Mouse (Mus musculus) urinary bladder, postnatal 4 days (tissue): Measurements from ENCODE around the gene Rps6ka2.
"Not testable (repeated sequence)": the region's sequence is repeated elsewhere in the genome, so short reads cannot be mapped to it uniquely, and the experiment has no call there.

Source experiments
- DNase-seq, 2 experiments: peaks; one replicate each; pipeline ENCODE4 v3.0.0; 2021 to 2022; ENCODE audit warnings: low spot score in 2 of 2

Gene Rps6ka2

DNA sequence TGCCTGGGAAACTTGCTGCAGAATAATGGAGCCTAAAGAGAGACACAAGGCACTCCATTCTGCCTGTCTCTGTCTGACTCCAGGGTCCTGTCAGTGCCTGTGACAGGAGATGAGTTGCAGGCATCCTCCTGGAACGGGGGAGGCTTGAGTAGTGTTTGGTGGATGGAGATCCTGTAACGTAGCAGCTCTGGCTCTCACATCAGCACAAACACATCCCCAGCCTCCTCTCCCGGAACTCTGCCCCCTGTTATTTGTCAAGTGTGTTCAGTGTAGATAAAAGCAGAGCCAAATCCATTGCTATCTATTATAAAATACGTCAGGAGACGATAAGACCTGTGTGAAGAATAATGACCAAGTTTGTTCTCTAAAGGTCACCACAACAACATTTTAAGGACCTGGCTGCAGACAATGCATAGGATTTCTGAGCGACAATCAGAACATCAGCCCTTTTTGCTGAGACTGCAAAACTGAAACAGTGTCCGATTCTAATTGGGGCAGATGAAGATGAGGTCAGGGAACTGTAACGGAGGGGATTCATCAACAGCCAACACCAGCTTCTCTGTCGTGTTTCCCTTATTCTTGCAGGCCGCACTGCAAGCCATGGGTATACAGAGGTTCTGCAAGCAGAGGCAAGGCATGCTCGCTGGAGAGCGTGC is 99.4 kb downstream of the Rps6ka2 start:
- no peak for DNase-seq

DNA sequence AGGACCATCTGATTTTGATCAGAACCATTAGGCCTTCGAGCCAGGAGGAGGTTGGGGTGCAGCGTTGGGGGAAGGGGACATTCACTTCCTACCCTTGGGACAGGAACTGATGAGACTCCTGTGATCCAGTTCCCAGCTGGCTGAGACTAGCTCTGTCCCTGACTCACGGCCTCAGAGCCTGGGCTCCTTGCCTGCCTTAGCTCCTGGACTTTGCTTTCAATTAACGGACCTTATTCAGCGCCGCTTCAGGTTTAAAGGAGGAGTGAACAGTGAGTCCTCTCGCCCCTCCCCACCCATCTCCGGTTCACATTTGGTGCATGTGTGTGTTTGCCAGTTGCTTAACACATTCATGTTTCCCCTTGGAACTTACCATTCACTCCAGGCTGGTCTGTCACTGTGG is 100.6 kb downstream of the Rps6ka2 start:
- no peak for DNase-seq

DNA sequence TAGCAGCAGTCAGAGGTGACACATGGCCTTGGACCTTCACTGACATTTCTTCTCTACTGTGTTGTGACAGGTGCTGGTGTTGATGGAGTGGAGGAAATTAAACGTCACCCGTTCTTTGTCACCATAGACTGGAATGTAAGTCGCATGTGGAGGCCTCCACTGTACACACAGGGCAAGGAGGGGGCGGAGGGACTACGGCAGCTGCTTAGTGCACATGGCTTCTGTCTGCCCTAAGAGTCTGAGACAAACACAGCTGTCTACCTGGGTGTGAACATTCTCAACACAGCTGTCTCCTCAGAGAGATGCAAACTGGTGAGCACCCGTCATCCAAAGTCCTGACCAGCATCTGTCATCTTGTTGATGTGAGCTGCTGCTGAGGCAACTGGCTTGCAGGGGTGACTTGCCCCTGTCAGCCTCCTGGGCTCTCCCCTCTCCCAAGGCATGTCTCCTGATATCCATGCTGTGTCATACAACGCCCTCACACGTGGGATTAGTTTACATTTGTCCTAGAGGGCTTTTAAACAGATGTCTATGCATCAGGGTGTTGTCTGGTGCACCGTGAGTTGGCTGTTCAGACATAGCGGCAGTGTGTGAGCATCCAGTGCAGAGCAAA is 101.7 kb downstream of the Rps6ka2 start:
- DNase-seq: no peak

DNA sequence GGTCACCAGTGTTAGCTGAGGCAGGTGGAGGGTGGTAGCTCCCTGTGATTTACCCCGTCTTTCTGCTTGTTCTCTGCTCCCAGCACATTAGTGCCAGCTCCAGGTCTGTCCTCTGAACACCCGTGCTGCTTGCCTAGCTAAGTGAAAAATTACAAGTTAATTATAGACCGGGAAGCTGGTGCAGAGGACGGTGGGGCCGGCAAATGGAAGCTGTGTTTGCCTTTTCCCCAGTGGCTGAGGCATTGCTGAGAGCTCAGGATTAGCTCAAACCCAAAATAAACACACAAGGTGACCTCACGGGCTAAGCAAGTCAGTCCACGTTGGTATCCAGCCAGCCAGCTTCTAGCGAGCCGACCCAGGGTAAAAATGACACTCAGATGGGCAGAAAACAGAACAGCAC is 103.1 kb downstream of the Rps6ka2 start:
- DNase-seq: no peak

DNA sequence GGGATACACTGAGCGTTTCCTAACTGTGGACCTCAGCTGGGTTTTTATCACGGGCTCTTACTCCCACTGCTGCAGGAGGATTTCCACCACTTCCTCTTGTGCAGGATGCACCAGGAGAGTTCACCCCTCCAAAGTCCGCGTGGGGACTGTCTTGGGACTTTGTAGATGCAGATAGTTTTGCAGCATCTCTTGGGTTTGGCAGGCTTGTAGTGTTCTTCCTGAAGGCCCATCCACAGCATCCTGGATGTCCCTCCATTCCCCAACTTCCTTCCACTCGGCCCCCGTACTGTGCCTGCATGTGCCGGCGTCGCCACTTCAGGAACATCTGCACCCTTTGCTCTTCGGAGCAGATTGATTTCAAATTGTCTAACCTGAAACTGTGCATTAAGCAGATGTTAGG is 103.9 kb downstream of the Rps6ka2 start:
- no peak for DNase-seq

DNA sequence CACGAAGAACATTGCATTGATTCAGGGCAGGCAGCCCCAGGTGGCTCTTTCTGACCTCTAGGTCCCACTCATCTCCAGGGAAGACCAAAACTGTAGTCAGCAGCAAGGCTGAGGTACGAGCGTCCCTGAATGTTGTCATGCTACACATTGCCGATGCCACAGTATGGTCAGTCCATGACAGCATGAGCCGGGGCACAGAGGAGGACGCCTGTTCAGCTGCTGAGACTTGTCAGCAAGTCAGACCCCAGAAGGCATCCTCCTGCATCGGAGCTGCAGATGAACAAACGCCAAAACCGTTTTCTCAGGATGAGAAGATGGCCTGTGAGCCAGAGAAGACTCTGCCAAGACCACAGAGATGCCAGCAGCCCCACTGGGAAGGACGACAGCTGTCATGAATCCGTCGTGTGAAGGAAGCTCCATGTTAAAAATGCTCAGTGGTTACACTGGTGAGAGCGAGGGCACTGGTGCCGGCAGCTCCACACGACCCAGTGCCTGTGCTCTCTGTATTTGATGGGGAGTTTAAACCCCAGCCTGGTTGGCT is 108.9 kb downstream of the Rps6ka2 start:
- no peak for DNase-seq

DNA sequence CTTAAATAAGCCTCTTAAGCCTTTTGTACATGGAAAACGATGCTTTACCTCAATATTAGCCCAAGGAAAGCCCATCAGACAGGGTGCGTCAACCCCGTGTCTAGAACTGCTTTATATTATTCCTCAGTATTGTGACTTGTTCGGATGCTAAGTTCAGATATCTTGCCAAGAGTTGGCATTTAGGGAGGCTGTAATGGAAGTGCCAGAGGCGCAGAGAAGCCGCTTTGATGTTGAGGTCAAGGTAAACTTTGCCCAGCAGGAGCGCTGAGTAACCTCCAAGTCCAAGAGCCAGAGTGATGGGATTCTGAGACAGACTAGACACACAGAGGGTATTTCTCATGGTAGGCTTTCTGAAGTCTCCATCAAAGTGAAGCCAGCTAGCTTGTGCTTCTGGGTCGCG is 109.3 kb downstream of the Rps6ka2 start:
- no peak for DNase-seq

DNA sequence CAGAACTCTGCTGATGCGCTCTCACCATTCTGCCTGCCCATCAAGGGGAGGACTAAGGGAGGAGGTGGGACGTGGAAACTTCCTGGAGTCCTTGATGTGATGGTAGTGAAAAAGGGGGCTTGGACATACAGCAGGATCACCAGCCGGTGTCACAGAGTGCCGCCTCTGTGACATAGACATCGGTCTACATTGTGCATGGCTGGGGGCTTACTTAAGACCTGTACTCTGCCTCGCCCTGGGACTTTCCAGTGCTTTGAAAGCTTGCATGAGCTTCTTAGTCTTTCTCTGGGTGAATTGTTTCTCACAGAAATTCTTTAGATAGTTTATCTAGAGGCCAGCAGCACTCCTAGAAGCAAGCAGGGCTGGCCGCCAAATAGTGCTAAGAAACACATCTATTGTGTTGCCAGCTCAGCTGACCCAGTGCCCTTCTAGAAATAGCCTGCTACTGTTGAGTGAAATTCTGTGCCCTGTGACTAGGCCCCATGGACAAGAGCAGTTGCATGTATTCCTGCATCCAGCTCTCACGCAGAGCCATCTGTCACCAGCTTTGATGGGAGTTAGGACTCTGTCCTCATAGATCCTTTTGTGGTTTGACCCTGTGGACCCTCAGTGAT is 114.5 kb downstream of the Rps6ka2 start:
- DNase-seq: peak in 1 of 2 experiments; percentile 41

DNA sequence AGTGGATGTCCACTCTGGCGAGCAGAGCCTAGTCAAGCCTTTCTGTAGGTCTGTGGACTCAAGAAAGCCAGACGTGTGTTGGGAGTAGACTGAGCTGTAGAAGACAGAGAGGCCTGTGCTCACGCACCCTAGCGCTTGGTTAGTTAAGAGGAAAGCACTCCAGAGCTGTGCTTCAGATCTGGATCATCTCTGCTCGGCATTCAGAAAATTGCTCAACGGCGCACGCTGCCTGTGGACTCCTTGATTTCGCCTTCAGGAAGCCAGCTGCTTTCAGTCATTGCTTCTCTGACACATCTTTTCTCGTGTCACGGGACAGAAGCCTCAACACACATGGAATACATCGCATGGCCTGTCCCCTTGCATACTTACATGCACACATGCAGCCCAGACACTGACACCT is 115.4 kb downstream of the Rps6ka2 start:
- no peak for DNase-seq

DNA sequence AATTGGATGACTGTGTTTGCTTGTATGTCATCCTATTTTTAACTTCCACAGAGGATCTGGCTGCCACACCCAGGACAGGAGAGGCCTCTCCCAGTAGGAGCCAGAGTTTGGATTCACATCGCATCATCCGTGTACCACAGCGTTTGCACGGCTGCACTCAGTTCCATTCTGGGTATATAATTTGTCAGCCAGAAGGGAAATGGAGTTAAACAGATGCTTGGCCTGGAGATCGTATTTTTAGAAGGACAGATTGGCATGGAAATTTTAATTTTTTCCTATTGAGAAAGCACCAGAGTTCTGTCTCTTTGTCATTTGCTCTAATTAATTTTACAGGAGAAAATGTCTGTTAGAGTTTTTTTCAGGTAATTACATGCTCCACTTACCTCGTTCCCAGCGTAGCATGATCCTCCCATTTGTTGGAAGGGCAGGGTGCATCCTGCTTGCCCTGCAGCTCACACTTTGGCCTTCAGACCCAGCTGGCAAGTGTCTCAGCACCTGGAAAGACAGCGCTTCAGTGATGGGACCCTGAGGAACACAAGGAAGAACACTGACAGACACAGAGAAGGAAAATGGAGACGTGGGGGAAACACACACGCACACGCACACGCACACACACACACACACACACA is 116.6 kb downstream of the Rps6ka2 start:
- DNase-seq: no peak

DNA sequence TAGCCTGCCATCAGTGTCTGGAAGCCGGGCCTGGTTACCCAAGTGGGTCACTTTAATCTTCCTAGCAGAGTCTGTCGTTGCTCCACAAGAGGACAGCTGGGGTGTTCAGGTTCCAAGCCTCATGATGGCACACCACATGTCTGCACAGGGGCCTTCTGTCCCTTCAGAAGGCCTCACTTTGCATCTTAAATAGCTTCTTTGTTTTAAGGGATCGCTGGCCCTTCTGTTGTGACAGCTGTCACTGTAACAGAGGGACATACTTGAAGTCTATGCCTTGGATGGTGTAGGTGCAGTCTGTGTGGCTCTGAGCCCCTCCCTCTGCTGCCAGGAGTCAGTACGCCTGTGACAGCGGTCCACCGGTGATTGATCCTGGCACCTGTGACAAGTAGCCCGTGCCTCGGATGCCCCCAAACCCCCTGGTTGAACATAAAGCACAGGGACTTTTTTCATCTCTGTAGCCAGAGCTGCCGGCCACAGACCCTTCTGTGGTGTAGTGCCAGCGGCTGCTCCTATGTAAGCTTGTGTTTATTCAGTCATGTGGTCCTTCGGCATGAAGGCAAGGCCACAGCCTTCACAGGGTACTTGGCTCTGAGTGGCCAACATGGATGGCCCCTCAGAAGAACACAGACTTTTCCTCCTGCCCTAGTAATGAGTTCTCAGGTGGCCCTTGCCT is 122.2 kb downstream of the Rps6ka2 start:
- peak in 1 of 2 experiments; percentile 56 for DNase-seq

DNA sequence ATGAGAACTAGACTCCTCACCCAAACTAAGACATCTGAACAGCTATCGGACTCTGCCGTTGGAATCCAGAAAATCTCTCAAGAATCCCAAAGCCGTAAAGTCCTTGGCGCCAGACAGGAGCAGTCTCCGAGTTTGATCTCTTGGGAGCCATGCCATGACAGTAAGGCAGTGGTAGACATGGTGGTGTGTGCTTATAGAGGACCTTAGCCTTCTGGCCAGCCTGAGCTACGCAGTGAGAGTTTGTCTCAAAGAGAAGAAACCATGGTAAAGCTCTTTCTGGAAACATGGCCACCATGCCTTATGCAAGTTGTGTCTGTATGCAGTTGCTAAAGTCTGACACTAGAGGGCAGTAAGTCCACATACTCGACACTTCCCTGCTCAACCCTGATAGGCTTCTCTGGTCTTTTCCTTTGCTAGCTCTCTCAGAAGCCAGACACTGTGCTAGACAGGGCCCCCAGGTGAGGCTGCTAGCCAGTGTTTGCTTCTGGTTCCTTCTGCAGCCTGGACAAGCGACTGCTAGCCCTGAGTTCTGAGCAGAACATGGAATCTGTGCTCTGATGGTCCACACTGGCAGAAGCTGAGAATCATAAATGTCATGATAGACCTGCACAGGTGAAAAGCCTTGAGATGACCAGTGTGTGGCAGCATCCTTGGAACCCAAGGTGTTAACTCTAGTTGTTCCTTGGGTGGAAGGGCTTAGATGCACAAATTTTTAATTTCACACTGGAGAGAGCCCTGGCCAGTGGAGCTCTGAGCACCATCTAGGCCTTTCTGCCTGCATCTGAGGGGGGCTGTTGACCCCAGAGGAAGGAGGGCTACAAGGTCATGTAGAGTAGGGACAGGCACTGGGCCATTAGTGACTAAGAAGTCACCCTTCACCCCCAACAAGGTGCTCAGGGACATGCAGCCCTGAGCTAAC is 136.6 kb downstream of the Rps6ka2 start:
- DNase-seq: not testable (repeated sequence)

DNA sequence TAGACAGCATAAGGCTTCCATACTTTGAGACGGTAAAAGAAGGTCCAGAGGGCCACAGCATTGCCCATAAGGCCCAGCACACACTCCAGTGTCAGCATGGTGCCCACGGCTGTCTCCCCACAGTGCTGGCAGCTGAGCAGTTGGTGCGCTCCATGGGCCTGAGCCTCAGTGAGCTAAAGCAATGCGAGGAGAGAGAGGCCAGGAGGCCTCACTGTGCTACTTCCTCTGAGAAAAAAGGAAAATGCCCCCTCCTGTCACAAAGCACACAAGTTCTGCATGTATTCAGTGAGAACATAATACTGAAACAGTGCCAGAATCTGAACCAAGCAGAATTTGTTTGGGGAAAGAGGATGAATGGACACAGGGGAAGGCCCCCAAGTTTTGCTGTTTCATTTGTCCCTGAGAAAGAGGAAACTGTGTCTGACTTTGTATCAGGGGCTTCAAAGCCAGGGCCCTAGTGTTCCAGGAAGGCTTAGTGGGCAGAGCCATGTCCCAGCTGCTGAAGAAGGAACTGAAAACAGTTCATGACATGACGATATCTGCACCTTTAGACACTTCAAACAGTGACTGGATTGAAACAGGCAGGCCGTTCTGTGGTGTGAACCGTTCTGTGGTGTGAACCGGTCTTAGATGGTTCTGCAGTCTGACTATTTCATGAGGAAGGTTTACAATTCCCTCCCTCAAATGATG is 145.9 kb downstream of the Rps6ka2 start:
- not testable (repeated sequence) for DNase-seq

DNA sequence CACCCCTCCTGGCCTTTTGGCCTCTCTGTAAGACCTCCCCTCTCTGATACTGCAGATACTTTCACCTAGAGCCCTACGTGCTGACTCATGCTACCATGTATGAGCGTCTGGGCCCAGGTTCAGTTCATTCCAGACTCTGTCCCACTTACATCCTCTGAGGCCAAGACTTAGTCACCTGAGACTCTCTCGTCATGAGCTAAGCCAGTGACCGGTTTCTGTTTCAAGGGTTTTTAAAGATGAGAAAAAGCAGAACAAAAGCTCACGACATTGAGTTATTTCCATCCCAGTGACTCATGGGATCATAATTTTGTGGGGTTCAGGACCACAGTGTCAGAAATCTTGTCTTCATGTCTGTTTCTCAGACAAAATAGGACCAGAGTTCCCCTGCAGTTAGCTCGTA is 149.9 kb downstream of the Rps6ka2 start:
- DNase-seq: not testable (repeated sequence)

DNA sequence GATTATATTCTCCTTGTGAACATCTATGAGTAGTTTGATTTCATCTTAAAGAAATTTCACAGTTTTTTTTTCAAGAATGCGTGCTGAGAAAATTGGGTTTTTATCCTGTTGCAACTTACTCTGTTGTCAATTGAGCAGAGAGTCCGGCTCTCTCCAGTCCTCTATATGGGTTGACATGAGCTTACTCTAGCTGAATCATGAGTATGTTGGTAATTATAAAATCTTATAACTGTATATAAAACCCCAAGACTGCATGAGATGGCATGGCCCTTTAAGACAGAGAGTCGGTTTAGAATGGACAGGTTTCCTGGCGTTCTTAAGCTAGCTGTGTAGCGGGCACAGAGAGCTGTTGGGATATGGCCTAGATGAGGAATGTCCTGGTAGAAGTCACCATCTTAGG is 154.4 kb downstream of the Rps6ka2 start, which contains the start of gene Tcp10a:
Gene Tcp10a, plus strand, starts transcription at position 301 of the 400 bp plus-strand sequence.
- DNase-seq: not testable (repeated sequence)

DNA sequence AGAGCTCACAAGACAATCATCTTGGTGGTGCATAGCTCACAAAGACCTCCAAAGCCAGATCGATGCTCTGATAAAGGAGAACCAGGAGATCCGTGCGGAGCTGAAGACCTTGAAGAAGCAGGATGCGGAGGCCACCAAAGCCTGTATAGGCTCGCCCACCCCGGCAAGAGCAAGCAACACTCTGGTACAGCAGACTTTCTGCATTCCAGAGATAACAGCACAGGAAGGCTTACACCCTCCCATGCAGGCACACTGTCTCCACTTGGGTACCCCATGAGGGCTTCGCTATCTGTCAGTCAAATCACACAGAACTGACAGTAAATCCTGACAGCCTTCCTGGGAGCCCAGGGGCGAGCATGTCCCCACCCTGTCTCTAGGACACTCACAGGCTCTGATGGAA is 156.5 kb downstream of the Rps6ka2 start:
- not testable (repeated sequence) for DNase-seq

DNA sequence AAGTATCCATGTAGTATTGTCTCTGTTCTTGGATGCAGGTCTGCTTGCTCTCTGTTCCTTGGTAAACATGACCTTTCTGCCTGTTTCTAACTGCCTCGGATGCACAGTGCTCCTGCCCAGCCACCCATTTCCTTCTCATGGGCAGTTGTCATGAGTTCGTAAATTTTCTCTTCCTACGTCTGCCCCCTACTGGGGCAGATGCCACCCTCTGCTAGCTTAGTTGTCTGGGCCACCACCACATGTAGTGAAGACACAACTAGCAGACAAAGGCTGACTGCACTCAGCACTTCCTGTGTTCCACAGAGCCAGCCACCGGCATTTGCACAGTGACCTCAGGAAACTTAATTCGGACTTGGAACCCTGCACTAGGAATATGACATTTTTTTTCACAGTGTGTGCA is 162.8 kb downstream of the Rps6ka2 start:
- DNase-seq: not testable (repeated sequence)

DNA sequence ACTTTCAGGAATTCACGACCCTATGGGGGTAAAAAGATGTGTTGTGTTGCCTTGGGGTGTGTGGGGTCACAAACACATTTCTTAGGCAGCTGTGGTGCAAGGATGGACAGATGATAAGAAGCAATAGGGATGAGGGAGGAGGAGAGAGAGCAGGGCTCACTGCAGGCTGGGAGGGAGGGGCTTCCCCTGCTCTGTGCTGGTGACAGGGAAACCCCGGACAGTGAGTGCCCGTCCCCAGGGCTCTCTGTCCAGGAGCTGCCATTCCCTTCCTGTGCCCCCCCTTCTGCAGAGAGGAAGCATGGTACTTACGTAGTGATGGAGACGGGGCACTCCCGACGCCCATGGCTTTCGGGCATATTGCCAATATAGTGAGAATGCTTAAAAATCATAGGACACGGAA is 167.5 kb downstream of the Rps6ka2 start:
- DNase-seq: not testable (repeated sequence)

DNA sequence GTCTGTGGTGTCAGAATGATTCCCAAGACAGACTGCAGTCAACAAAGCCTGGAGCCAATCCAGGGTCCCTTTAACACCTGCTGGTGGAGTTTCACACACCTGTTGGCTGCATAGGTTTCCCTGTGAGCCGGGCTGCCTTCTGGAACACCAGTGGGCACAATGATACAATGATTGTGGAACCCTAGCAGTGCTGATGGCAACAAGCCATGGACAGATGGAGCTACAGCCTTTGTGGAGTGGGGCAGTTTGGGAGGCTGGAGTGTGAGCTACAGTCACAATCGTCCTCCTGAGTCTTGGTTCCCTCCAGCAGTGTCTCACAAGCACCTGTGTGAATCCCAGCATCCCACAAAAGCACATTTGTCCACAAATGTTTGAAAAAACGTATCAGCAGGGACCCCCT is 178.8 kb downstream of the Rps6ka2 start:
- not testable (repeated sequence) for DNase-seq

DNA sequence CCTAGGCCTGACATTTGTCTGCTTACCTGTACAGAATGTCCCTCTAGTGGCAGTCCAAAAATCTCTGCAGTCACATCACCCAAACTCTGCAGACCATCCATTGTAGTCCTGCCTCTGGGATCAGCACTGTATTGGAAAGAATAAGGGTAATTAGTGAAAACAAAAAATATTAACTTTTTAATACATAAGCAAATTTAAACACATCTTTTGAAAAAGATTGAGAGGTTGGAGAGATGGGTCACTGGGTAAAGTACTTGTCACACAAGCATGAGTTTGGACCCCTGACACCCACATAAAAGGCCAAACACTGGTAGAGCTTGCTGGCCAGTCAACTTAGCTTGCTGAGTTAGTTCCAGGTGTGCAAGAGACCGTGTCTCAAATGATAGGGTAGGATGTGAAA is 182.7 kb downstream of the Rps6ka2 start, which contains the start of gene Ttll2:
Gene Ttll2, minus strand, starts transcription at position 101 of the 400 bp plus-strand sequence.
- not testable (repeated sequence) for DNase-seq
